12 mouse cellular contexts compared by ENCODE assay signal in the genomic region with DNA sequence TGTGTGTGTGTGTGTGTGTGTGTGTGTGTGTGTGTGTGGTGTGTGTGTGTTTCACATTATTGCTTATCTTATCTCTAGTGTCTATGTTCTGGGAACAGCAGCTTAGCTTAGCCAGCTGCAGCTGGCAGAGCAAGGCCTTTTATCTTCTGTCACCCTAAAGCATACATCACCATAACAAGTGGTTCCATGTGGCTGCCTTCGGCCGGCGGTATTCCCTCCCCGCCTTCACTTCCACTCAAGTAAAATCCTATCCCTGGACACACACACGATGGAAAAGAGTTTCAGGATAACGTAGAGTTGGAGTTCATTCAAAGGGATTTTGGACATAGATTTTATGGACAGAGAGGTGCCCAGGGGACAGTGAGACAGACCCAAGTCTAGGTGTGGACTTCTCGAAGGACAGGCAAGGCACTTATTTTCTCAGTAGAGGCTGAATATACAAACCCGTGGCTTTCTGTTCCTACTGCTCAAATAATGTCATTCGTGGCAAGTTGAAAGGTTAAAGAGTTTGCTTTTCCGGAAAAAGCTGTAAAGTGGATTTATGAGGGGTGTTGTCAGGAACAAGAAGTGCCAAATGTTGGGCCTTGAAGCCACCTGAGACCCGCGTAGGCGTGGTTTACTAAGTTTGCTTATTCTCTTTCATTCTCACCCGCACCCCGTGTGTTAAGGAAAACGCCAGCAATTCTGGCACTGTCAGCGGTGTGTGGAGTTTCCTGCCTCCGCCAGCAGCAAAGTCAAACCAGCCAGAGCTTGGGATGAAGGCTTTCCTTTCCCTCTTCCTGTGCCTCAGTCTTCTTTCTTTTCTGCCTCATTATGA. TPM values are rescaled to one million over a fixed set of nuclear protein-coding genes. Genes with fewer than 3 reads are reported as not detected.
DNase-seq lines count a peak whose midpoint lies in the region; ATAC-seq and TF ChIP-seq lines count a peak whose summit lies in the region.
"Had no signal": no experiment of that assay in that cellular context is flagged by ENCODE, and none has a peak within 500 bp of the region (broad histone marks: within the 10 kb centered on the region; RNA-seq: fewer than 3 reads in every experiment).

No protein-coding gene starts in this region.

- no peak overlapping the region; the same call in 1 of the 2 replicates for H3K4me2 ChIP-seq in heart, embryonic 16.5 days (ENCODE audit: low read depth, low read length)
- peak overlapping the region; percentile 0; the same call in 1 of the 2 replicates for H3K4me2 ChIP-seq in lung, embryonic 16.5 days (ENCODE audit: low read depth, low read length)
- no peak overlapping the region for H3K4me2 ChIP-seq in hindbrain, embryonic 14.5 days (replicated peaks)
- H3K4me2 ChIP-seq: liver, embryonic 13.5 days had no signal

- peaks cover 8% of the 10 kb centered on the region for H3K9me3 ChIP-seq in heart, embryonic 16.5 days (replicated peaks; ENCODE audit: control insufficient read depth, low read length)
- no peaks in the 10 kb centered on the region for H3K9me3 ChIP-seq in lung, embryonic 16.5 days (ENCODE audit: control insufficient read depth, low read length)
- H3K9me3 ChIP-seq in hindbrain, embryonic 14.5 days (ENCODE audit: control insufficient read depth, low read length), result no peaks in the 10 kb centered on the region
- H3K9me3 ChIP-seq: liver, embryonic 13.5 days had no signal

- H3K4me1 ChIP-seq in heart, embryonic 16.5 days (ENCODE audit: control insufficient read depth, insufficient read depth, low read length), result peaks cover 6% of the 10 kb centered on the region
- peaks cover 3% of the 10 kb centered on the region for H3K4me1 ChIP-seq in lung, embryonic 16.5 days (replicated peaks; ENCODE audit: control insufficient read depth, insufficient read depth, low read length)
- no peaks in the 10 kb centered on the region for H3K4me1 ChIP-seq in hindbrain, embryonic 14.5 days (replicated peaks; ENCODE audit: control insufficient read depth, insufficient read depth, low read length)
- H3K4me1 ChIP-seq: liver, embryonic 13.5 days had no signal

- H3K27ac ChIP-seq in heart, embryonic 16.5 days (ENCODE audit: low read length), result no peak overlapping the region
- H3K27ac ChIP-seq in lung, embryonic 16.5 days (ENCODE audit: low read length), result peak overlapping the region; percentile 45; the same call in 1 of the 2 replicates
- H3K27ac ChIP-seq in hindbrain, embryonic 14.5 days, result no peak overlapping the region
- H3K27ac ChIP-seq: layer of hippocampus, adult 2 months; liver, embryonic 13.5 days had no signal

- peak; percentile 60; the same call in 1 of the 2 replicates for ATAC-seq in heart, embryonic 16.5 days (replicated peaks; ENCODE audit: extremely low read depth, insufficient read depth, low FRiP score)
- peak; percentile 84 for ATAC-seq in lung, embryonic 16.5 days (ENCODE audit: low read depth)
- no peak for ATAC-seq in hindbrain, embryonic 14.5 days (ENCODE audit: low FRiP score)

- no peak for TF ChIP-seq POLR2A in brain, embryonic 14.5 days (IDR thresholded peaks at IDR 0.05; ENCODE audit: borderline replicate concordance, extremely low read depth, insufficient read depth, insufficient read length, poor library complexity, severe bottlenecking)

- WGBS in heart, embryonic 16.5 days, result 33% methylated on average over 18 of the region's 18 CpGs
- 2% methylated on average over 18 of the region's 18 CpGs for WGBS in lung, embryonic 16.5 days
- 69% methylated on average over 18 of the region's 18 CpGs for WGBS in hindbrain, embryonic 14.5 days

- no peaks in the 10 kb centered on the region for H3K36me3 ChIP-seq in heart, embryonic 16.5 days (ENCODE audit: control insufficient read depth, insufficient read depth)
- no peaks in the 10 kb centered on the region for H3K36me3 ChIP-seq in lung, embryonic 16.5 days (ENCODE audit: control insufficient read depth, insufficient read depth, low read length)
- no peaks in the 10 kb centered on the region for H3K36me3 ChIP-seq in hindbrain, embryonic 14.5 days (replicated peaks; ENCODE audit: control insufficient read depth, insufficient read depth)
- H3K36me3 ChIP-seq: liver, embryonic 13.5 days had no signal

- no peak for DNase-seq in heart, adult 8-10 months (ENCODE audit: low spot score)
- peak; percentile 25 for DNase-seq in brain, embryonic 14.5 days (ENCODE audit: low read depth)
- peak; percentile 28 for DNase-seq in kidney, adult 9 months
- no peak for DNase-seq in Muller cell, postnatal 12 days (ENCODE audit: inconsistent ontology term)
- no peak for DNase-seq in adrenal gland, adult 8-10 months
- no peak for DNase-seq in hindbrain, embryonic 14.5 days (ENCODE audit: low spot score)
- DNase-seq: liver, embryonic 13.5 days; thymus, adult 18-20 months had no signal

- H3K9ac ChIP-seq in heart, embryonic 16.5 days (ENCODE audit: low read length), result no peak overlapping the region
- no peak overlapping the region for H3K9ac ChIP-seq in lung, embryonic 16.5 days (ENCODE audit: low read length)
- H3K9ac ChIP-seq in hindbrain, embryonic 14.5 days, result no peak overlapping the region
- H3K9ac ChIP-seq: liver, embryonic 13.5 days had no signal

- no peak overlapping the region for H3K4me3 ChIP-seq in heart, embryonic 16.5 days (ENCODE audit: low read length)
- H3K4me3 ChIP-seq in lung, embryonic 16.5 days (ENCODE audit: low read length), result no peak overlapping the region
- no peak overlapping the region for H3K4me3 ChIP-seq in hindbrain, embryonic 14.5 days (replicated peaks; ENCODE audit: low read length)
- H3K4me3 ChIP-seq: layer of hippocampus, adult 2 months; liver, embryonic 13.5 days had no signal

- H3K27me3 ChIP-seq in heart, embryonic 16.5 days (ENCODE audit: control insufficient read depth, insufficient read depth, low read length), result peaks cover 39% of the 10 kb centered on the region
- H3K27me3 ChIP-seq in lung, embryonic 16.5 days (ENCODE audit: control insufficient read depth, insufficient read depth, low read depth, low read length), result no peaks in the 10 kb centered on the region
- no peaks in the 10 kb centered on the region for H3K27me3 ChIP-seq in hindbrain, embryonic 14.5 days (ENCODE audit: control insufficient read depth, insufficient read depth, low read length)

- TF ChIP-seq CTCF in brain, embryonic 14.5 days (IDR thresholded peaks at IDR 0.05; ENCODE audit: borderline replicate concordance, extremely low read depth, insufficient read depth, insufficient read length), result no peak

RNA-seq across cellular contexts. Expression of a gene that starts 37.3 kb away (rescaled TPM):
- polyA plus RNA-seq in heart, embryonic 16.5 days (2015; fragmentation: Nextera tagmentation; extraction: Ambion mirVana), result 2.7 and 3.8 TPM in 2 replicates
- 10 to 100 TPM; 32.9 to 44.0 (median 38.3) TPM for total RNA-seq in heart, adult 8-10 months (2022)
- polyA plus RNA-seq in brain, embryonic 14.5 days (2012; rRNA removed), result 0.61 and 0.94 TPM in 2 replicates
- polyA plus RNA-seq in lung, embryonic 16.5 days (2015; fragmentation: Nextera tagmentation; extraction: Ambion mirVana), result 0.58 and 0.60 TPM in 2 replicates
- total RNA-seq in adrenal gland, adult 8-10 months (2022), result 10 to 100 TPM; 13.3 to 43.8 (median 24.8) TPM
- 0.29 TPM in 2 replicates for polyA plus RNA-seq in hindbrain, embryonic 14.5 days (2014; fragmentation: Nextera tagmentation; extraction: Ambion mirVana)
- polyA plus RNA-seq: liver, embryonic 13.5 days had no signal

RNA-seq across cellular contexts. Expression of a gene that starts 47.8 kb away (rescaled TPM):
- polyA plus RNA-seq in heart, embryonic 16.5 days (2015; fragmentation: Nextera tagmentation; extraction: Ambion mirVana), result not detected in 2 replicates
- not detected for total RNA-seq in heart, adult 8-10 months (2022)
- polyA plus RNA-seq in brain, embryonic 14.5 days (2012; rRNA removed), result not detected in 2 replicates
- not detected in 2 replicates for polyA plus RNA-seq in lung, embryonic 16.5 days (2015; fragmentation: Nextera tagmentation; extraction: Ambion mirVana)
- total RNA-seq in adrenal gland, adult 8-10 months (2022), result not detected
- polyA plus RNA-seq in hindbrain, embryonic 14.5 days (2014; fragmentation: Nextera tagmentation; extraction: Ambion mirVana), result not detected in 2 replicates
- total RNA-seq: layer of hippocampus, adult 2 months had no signal
- polyA plus RNA-seq: gonadal fat pad, adult 2 months; liver, embryonic 13.5 days had no signal

RNA-seq across cellular contexts. Expression of a gene that starts 50.4 kb away (rescaled TPM):
- 0.12 TPM in 1 of 2 replicates, not detected in the other for polyA plus RNA-seq in heart, embryonic 16.5 days (2015; fragmentation: Nextera tagmentation; extraction: Ambion mirVana)
- total RNA-seq in heart, adult 8-10 months (2022), result 1 to 10 TPM in 2 of 4 experiments, under 1 TPM in 1, not detected in 1; 0.44 to 1.9 (median 1.2) TPM
- 0.13 and 0.14 TPM in 2 replicates for polyA plus RNA-seq in brain, embryonic 14.5 days (2012; rRNA removed)
- not detected in 2 replicates for polyA plus RNA-seq in lung, embryonic 16.5 days (2015; fragmentation: Nextera tagmentation; extraction: Ambion mirVana)
- total RNA-seq in adrenal gland, adult 8-10 months (2022), result 1 to 10 TPM; 1.8 to 4.1 (median 2.8) TPM
- 0.62 and 0.74 TPM in 2 replicates for polyA plus RNA-seq in hindbrain, embryonic 14.5 days (2014; fragmentation: Nextera tagmentation; extraction: Ambion mirVana)
- polyA plus RNA-seq: liver, embryonic 13.5 days had no signal

RNA-seq across cellular contexts. Expression of a gene that starts 51.8 kb away (rescaled TPM):
- polyA plus RNA-seq in heart, embryonic 16.5 days (2015; fragmentation: Nextera tagmentation; extraction: Ambion mirVana), result 0.18 TPM in 1 of 2 replicates, not detected in the other
- total RNA-seq in heart, adult 8-10 months (2022), result 1 to 10 TPM in 1 of 4 experiments, not detected in 3; 2.0 TPM
- not detected in 2 replicates for polyA plus RNA-seq in brain, embryonic 14.5 days (2012; rRNA removed)
- not detected in 2 replicates for polyA plus RNA-seq in lung, embryonic 16.5 days (2015; fragmentation: Nextera tagmentation; extraction: Ambion mirVana)
- 1 to 10 TPM in 2 of 4 experiments, under 1 TPM in 2; 0.46 to 2.9 (median 0.86) TPM for total RNA-seq in adrenal gland, adult 8-10 months (2022)
- not detected in 2 replicates for polyA plus RNA-seq in hindbrain, embryonic 14.5 days (2014; fragmentation: Nextera tagmentation; extraction: Ambion mirVana)
- total RNA-seq: layer of hippocampus, adult 2 months had no signal
- polyA plus RNA-seq: liver, embryonic 13.5 days had no signal

Comparison
In these comparisons a context has a peak if more than half of its experiments do, and no peak if none do; other contexts are left out.
1. DNase-seq: peak in brain, embryonic 14.5 days (single experiment) and kidney, adult 9 months (single experiment); none in heart, adult 8-10 months (single experiment), Muller cell, postnatal 12 days (single experiment), adrenal gland, adult 8-10 months (single experiment) and hindbrain, embryonic 14.5 days (single experiment).